Mouse (Mus musculus): ENCODE measurements at regions not wholly inside any gene's neighbourhood (a gene's known extent, or its start where the extent isn't known, plus 50 kb on each side); places are given as distances from the start of the nearest gene placed in this dataset.

DNA sequence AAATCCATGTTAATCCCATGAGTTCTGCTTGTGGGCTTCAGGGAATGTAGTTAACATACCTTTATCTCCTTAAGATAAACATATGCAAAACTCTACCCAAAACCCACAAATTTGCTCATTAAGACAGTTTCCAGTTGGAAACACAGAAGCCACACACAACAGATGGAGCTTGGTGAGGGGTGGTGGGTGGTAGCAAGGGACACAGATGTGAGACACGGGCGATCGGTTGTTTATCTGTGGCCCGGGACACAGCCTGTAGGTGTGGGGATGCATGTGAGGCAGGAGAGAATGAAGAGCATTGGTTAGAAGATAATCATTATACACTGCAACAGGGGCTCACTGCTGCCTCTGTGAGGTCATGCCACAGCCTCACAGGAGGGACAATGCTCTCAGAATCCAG lies 666.1 kb upstream of the 3110018I06Rik start:
- DNase-seq (ENCODE audit: low spot score) (no peak), ATAC-seq (ENCODE audit: insufficient read depth, low FRiP score, low TSS enrichment) (no peak)
- Histone ChIP-seq H3K9me3 (ENCODE audit: control insufficient read depth, low read length) (no peaks in the 10 kb centered on the region), H3K4me2 (ENCODE audit: low read depth) (no peak overlapping the region), H3K27me3 (ENCODE audit: control insufficient read depth, insufficient read depth, low read length) (no peaks in the 10 kb centered on the region), H3K36me3 (ENCODE audit: control insufficient read depth, insufficient read depth, low read length) (no peaks in the 10 kb centered on the region), H3K9ac (ENCODE audit: low read length) (no peak overlapping the region), H3K27ac (ENCODE audit: low read depth, low read length) (no peak overlapping the region), H3K4me1 (ENCODE audit: control insufficient read depth, insufficient read depth, low read length) (no peaks in the 10 kb centered on the region), H3K4me3 (ENCODE audit: low read depth, low read length) (no peak overlapping the region)
- WGBS = 88% methylated on average over 4 of the region's 4 CpGs

DNA sequence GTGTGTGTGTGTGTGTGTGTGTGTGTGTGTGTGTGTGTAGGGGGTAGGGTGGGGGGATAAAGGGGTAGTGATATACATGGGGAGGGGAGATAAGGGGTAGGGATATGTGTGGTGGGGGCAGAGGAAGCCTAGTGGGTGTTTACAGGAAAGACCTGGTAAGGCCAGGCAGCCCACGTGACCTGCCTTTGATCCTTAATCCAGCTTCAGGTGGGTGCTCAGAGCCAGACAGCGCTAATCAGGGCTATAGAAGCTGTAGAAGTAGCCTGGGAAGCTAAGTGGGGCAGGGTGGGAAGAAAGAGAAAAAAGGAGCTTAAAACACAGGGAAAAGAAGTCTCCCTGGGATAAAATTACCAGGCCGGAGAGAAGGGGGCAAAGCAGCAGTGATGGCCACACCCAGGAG lies 659.9 kb upstream of the 3110018I06Rik start:
- Histone ChIP-seq H3K9ac (ENCODE audit: low read length) (no peak overlapping the region), H3K4me2 (ENCODE audit: low read depth) (no peak overlapping the region), H3K4me1 (ENCODE audit: control insufficient read depth, insufficient read depth, low read length) (no peaks in the 10 kb centered on the region), H3K36me3 (ENCODE audit: control insufficient read depth, insufficient read depth, low read length) (no peaks in the 10 kb centered on the region), H3K27me3 (ENCODE audit: control insufficient read depth, insufficient read depth, low read length) (no peaks in the 10 kb centered on the region), H3K27ac (ENCODE audit: low read depth, low read length) (no peak overlapping the region), H3K9me3 (ENCODE audit: control insufficient read depth, low read length) (no peaks in the 10 kb centered on the region), H3K4me3 (ENCODE audit: low read depth, low read length) (no peak overlapping the region)
- 31% methylated on average over 3 of the region's 3 CpGs for WGBS
- ATAC-seq (ENCODE audit: insufficient read depth, low FRiP score, low TSS enrichment) (no peak), DNase-seq (ENCODE audit: low spot score) (no peak)

DNA sequence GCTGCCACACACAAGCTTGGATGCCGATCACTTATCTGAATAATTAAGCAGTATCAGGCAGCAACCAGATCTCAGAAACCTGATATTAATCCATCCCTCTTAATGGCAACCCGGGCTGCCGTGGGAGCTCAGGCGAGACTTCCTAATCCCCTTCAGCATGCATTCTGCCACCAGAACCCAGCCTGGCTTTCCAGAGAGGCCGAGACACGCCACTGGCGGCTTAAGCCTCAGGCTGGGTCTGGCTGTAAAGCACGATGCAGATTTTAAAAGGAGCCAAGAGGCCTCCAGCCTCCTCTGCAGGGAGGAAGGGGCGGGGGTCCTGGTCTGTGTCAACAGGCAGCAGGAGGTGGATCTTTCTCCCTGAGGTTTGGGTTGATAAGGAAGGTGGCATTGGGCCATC lies 659.1 kb upstream of the 3110018I06Rik start:
- Histone ChIP-seq H3K9ac (ENCODE audit: low read length) (no peak overlapping the region), H3K27me3 (ENCODE audit: control insufficient read depth, insufficient read depth, low read length) (no peaks in the 10 kb centered on the region), H3K27ac (ENCODE audit: low read depth, low read length) (no peak overlapping the region), H3K4me2 (ENCODE audit: low read depth) (no peak overlapping the region), H3K4me1 (ENCODE audit: control insufficient read depth, insufficient read depth, low read length) (no peaks in the 10 kb centered on the region), H3K9me3 (ENCODE audit: control insufficient read depth, low read length) (no peaks in the 10 kb centered on the region), H3K4me3 (ENCODE audit: low read depth, low read length) (no peak overlapping the region), H3K36me3 (ENCODE audit: control insufficient read depth, insufficient read depth, low read length) (no peaks in the 10 kb centered on the region)
- 25% methylated on average over 9 of the region's 9 CpGs for WGBS
- ATAC-seq (ENCODE audit: insufficient read depth, low FRiP score, low TSS enrichment) (no peak), DNase-seq (ENCODE audit: low spot score) (no peak)

DNA sequence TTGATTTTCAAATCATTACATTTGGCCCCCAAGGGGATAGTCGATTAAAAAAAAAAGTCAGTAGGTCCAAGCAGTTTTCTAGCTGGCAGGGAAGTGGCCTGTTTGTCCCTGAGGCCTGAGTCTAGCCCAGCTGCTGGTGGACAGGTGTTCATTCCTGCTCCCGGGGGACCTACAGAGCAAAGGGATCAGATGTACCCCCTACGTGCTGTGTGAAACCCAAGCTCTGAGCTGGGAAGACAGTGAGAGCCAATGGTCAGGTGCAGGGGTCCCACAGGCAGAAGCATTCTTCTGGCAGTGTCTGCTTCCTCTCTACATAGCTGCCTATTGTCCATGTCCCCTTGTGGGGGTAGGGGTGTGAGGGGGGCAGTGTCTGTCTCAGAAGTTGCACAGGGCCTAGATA lies 653.2 kb upstream of the 3110018I06Rik start:
- WGBS = 71% methylated on average over 3 of the region's 3 CpGs
- Histone ChIP-seq H3K4me3 (ENCODE audit: low read depth, low read length) (no peak overlapping the region), H3K27ac (ENCODE audit: low read depth, low read length) (no peak overlapping the region), H3K27me3 (ENCODE audit: control insufficient read depth, insufficient read depth, low read length) (no peaks in the 10 kb centered on the region), H3K4me2 (ENCODE audit: low read depth) (no peak overlapping the region), H3K36me3 (ENCODE audit: control insufficient read depth, insufficient read depth, low read length) (no peaks in the 10 kb centered on the region), H3K9ac (ENCODE audit: low read length) (no peak overlapping the region), H3K9me3 (ENCODE audit: control insufficient read depth, low read length) (no peaks in the 10 kb centered on the region), H3K4me1 (ENCODE audit: control insufficient read depth, insufficient read depth, low read length) (0 out of 2 replicates have a peak, but pooled peaks cover 4% of the 10 kb centered on the region)
- ATAC-seq (ENCODE audit: insufficient read depth, low FRiP score, low TSS enrichment) (no peak), DNase-seq (ENCODE audit: low spot score) (no peak)

DNA sequence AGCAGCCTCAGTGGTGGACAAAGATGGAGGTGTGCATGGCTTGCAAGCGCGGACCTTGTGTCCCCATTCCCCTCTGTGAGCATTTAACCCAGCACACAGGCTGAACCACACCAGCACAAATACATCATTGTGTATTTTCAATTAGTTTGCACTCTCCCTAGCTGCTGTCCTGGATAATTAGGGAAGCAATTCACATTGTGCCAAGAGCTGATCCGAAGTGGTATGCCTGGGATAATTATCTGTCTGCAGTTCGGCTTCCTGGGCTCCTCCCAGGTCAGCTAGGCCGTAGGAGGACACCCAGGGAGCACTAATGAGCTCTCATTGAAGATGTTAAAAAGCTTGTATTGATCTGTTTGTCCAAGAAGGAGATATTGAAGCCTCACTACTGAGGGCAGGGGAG lies 648.8 kb upstream of the 3110018I06Rik start:
- no peak for DNase-seq (ENCODE audit: low spot score)
- H3K4me3 ChIP-seq (ENCODE audit: low read depth, low read length) = no peak overlapping the region
- no peak for ATAC-seq (ENCODE audit: insufficient read depth, low FRiP score, low TSS enrichment)
- no peak overlapping the region for H3K4me2 ChIP-seq (ENCODE audit: low read depth)
- no peak overlapping the region for H3K27ac ChIP-seq (ENCODE audit: low read depth, low read length)
- H3K9ac ChIP-seq (ENCODE audit: low read length) = no peak overlapping the region
- no peaks in the 10 kb centered on the region for H3K9me3 ChIP-seq (ENCODE audit: control insufficient read depth, low read length)
- H3K4me1 ChIP-seq (ENCODE audit: control insufficient read depth, insufficient read depth, low read length) = peaks cover 10% of the 10 kb centered on the region
- no peaks in the 10 kb centered on the region for H3K27me3 ChIP-seq (ENCODE audit: control insufficient read depth, insufficient read depth, low read length)
- H3K36me3 ChIP-seq (ENCODE audit: control insufficient read depth, insufficient read depth, low read length) = no peaks in the 10 kb centered on the region
- WGBS = 31% methylated on average over 5 of the region's 5 CpGs

DNA sequence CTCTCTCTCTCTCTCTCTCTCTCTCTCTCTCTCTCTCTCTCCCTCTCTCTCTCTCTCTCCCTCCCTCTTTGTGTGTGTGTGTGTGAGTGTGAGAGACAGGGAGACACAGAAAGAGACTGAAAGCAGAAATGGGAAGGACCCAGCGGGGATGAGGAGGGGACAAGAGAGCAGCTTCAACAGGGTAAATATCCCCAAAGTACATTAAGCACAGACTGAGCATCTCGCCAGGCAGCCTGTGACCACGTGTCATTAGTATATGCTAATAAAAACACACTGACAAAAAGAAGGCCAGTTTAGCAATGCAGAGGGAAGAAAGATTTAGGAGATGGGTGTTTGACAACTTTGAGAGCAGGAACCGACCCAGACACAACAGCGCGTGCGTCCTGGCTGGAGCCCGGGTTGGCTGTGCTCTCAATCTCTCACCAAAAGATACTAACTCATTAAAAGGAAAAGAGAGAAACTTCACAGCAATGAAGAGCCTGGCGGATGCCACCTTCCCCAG lies 648.2 kb upstream of the 3110018I06Rik start:
- Histone ChIP-seq H3K4me2 (ENCODE audit: low read depth) (no peak overlapping the region), H3K36me3 (ENCODE audit: control insufficient read depth, insufficient read depth, low read length) (no peaks in the 10 kb centered on the region), H3K4me1 (ENCODE audit: control insufficient read depth, insufficient read depth, low read length) (peaks cover 10% of the 10 kb centered on the region), H3K4me3 (ENCODE audit: low read depth, low read length) (no peak overlapping the region), H3K27me3 (ENCODE audit: control insufficient read depth, insufficient read depth, low read length) (no peaks in the 10 kb centered on the region), H3K9ac (ENCODE audit: low read length) (no peak overlapping the region), H3K27ac (ENCODE audit: low read depth, low read length) (no peak overlapping the region), H3K9me3 (ENCODE audit: control insufficient read depth, low read length) (no peaks in the 10 kb centered on the region)
- 61% methylated on average over 9 of the region's 9 CpGs for WGBS
- no peak for DNase-seq (ENCODE audit: low spot score)
- no peak for ATAC-seq (ENCODE audit: insufficient read depth, low FRiP score, low TSS enrichment)

DNA sequence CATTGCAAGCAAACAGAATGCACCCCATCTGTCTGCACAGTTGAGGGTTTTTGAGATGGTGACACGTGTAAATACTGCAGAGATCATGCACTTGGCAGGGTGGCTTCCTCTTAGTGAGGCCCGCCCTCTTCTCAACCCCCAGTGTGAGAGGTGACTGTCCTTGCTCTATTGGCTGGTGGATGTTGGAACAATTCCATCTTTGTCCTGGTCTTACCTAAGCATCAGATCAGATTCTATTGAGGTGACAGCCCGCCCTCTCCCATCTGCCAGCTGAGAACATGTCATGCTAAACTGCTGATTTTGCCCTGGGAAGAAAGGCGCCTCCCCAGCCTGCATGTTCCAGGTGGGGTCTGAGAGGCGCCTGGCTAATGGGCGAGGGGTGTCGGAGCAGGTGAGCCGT lies 646.4 kb upstream of the 3110018I06Rik start:
- Histone ChIP-seq H3K27me3 (ENCODE audit: control insufficient read depth, insufficient read depth, low read length) (no peaks in the 10 kb centered on the region), H3K27ac (ENCODE audit: low read depth, low read length) (no peak overlapping the region), H3K9ac (ENCODE audit: low read length) (no peak overlapping the region), H3K9me3 (ENCODE audit: control insufficient read depth, low read length) (no peaks in the 10 kb centered on the region), H3K36me3 (ENCODE audit: control insufficient read depth, insufficient read depth, low read length) (no peaks in the 10 kb centered on the region), H3K4me1 (ENCODE audit: control insufficient read depth, insufficient read depth, low read length) (peaks cover 10% of the 10 kb centered on the region), H3K4me3 (ENCODE audit: low read depth, low read length) (no peak overlapping the region), H3K4me2 (ENCODE audit: low read depth) (no peak overlapping the region)
- ATAC-seq (ENCODE audit: insufficient read depth, low FRiP score, low TSS enrichment) (no peak), DNase-seq (ENCODE audit: low spot score) (no peak)
- 73% methylated on average over 8 of the region's 8 CpGs for WGBS

DNA sequence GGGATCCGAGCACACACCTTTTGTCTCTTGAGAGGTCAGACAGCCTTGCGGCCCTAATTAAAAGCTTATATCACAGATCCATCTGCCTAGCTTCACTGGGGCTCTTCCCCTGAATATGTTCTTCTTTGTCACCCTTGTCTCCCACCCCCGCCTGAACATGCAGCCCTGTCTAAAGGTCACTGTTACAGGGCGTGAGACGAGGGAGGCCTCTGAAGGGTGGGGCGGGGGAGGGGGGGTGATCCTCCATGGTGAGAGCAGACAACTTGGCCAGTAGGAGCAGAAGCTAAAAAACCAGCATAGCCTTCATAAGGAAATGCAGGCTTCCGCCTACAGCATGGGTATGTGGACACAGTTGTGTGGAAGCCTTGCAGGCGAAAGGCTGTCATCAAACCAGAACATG lies 646.0 kb upstream of the 3110018I06Rik start:
- no peaks in the 10 kb centered on the region for H3K27me3 ChIP-seq (ENCODE audit: control insufficient read depth, insufficient read depth, low read length)
- no peaks in the 10 kb centered on the region for H3K9me3 ChIP-seq (ENCODE audit: control insufficient read depth, low read length)
- peaks cover 10% of the 10 kb centered on the region for H3K4me1 ChIP-seq (ENCODE audit: control insufficient read depth, insufficient read depth, low read length)
- H3K27ac ChIP-seq (ENCODE audit: low read depth, low read length) = no peak overlapping the region
- no peak overlapping the region for H3K4me2 ChIP-seq (ENCODE audit: low read depth)
- ATAC-seq (ENCODE audit: insufficient read depth, low FRiP score, low TSS enrichment) (no peak), DNase-seq (ENCODE audit: low spot score) (no peak)
- H3K9ac ChIP-seq (ENCODE audit: low read length) = no peak overlapping the region
- H3K36me3 ChIP-seq (ENCODE audit: control insufficient read depth, insufficient read depth, low read length) = no peaks in the 10 kb centered on the region
- H3K4me3 ChIP-seq (ENCODE audit: low read depth, low read length) = no peak overlapping the region
- WGBS = 58% methylated on average over 8 of the region's 8 CpGs

DNA sequence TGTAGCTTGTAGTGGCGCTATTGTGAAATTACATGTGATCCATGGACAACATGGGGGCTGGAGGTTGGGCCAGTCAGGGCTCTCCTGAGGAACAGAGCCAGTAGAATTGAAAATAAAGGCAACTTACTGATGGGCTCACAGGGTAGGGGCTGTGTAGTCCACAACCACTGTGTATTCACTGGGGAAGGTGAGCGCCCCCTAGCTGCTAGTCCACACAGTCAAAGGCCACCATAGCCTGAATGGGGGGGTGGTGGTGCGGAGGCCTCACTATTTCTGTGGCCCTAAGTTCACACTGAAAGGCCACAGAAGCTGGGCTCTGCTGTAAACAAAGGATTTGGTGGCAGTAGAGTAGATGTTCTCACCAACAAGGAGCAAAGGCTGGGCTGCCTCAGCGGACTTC lies 636.8 kb upstream of the 3110018I06Rik start:
- Histone ChIP-seq H3K4me3 (ENCODE audit: low read depth, low read length) (no peak overlapping the region), H3K27me3 (ENCODE audit: control insufficient read depth, insufficient read depth, low read length) (no peaks in the 10 kb centered on the region), H3K4me1 (ENCODE audit: control insufficient read depth, insufficient read depth, low read length) (0 out of 2 replicates have a peak, but pooled peaks cover 9% of the 10 kb centered on the region), H3K27ac (ENCODE audit: low read depth, low read length) (no peak overlapping the region), H3K9me3 (ENCODE audit: control insufficient read depth, low read length) (no peaks in the 10 kb centered on the region), H3K36me3 (ENCODE audit: control insufficient read depth, insufficient read depth, low read length) (no peaks in the 10 kb centered on the region), H3K4me2 (ENCODE audit: low read depth) (no peak overlapping the region), H3K9ac (ENCODE audit: low read length) (no peak overlapping the region)
- DNase-seq (ENCODE audit: low spot score) = no peak
- 73% methylated on average over 4 of the region's 4 CpGs for WGBS
- no peak for ATAC-seq (ENCODE audit: insufficient read depth, low FRiP score, low TSS enrichment)
